Mouse (Mus musculus) hindbrain, embryonic 11.5 days (tissue): Measurements from ENCODE around the gene Grik3. TPM values are rescaled to one million over a fixed set of nuclear protein-coding genes. Genes with fewer than 3 reads are reported as not detected.
A peak's percentile ranks its signal among the peaks of the same experiment; 100 is the strongest.

Experiments
- ATAC-seq: fragments of 200-750 bp; cut with Nextera tagmentation; 2 replicates; pipeline ENCODE4 v1.8.0; 2017; ENCODE audit warnings: mild to moderate bottlenecking, moderate TSS enrichment, moderate library complexity; ENCODE audit not compliant: low FRiP score
- DNase-seq: peaks from one replicate; pipeline ENCODE4 v3.0.0-alpha.2; 2015; ENCODE audit warnings: low spot score
- H3K27ac ChIP-seq: fragments of 300-500 bp; sonication (generic); 2 replicates; pipeline ENCODE4 v1.5.1; 2014; ENCODE audit warnings: mild to moderate bottlenecking, low read depth, low read length
- H3K27me3 ChIP-seq: fragments of 300-500 bp; sonication (generic); 2 replicates; pipeline ENCODE4 v1.6.1; 2014; ENCODE audit warnings: mild to moderate bottlenecking, low read length, moderate library complexity, mixed read lengths; ENCODE audit not compliant: control insufficient read depth, insufficient read depth
- H3K36me3 ChIP-seq: fragments of 300-500 bp; sonication (generic); 2 replicates; pipeline ENCODE4 v1.6.1; 2014; ENCODE audit warnings: mild to moderate bottlenecking, low read length, moderate library complexity, mixed read lengths; ENCODE audit not compliant: control insufficient read depth, insufficient read depth
- H3K4me1 ChIP-seq: fragments of 300-500 bp; sonication (generic); replicated peaks from 2 replicates; pipeline ENCODE4 v1.6.1; 2014; ENCODE audit warnings: low read length, mixed read lengths; ENCODE audit not compliant: control insufficient read depth, insufficient read depth
- H3K4me2 ChIP-seq: fragments of 300-500 bp; sonication (generic); replicated peaks from 2 replicates; pipeline ENCODE4 v1.6.1; 2014; ENCODE audit warnings: mild to moderate bottlenecking, low read depth, low read length
- H3K4me3 ChIP-seq: fragments of 300-500 bp; sonication (generic); 2 replicates; pipeline ENCODE4 v1.5.1; 2014; ENCODE audit warnings: low read depth, low read length
- H3K9ac ChIP-seq: fragments of 300-500 bp; sonication (generic); 2 replicates; pipeline ENCODE4 v1.6.1; 2014; ENCODE audit warnings: low read depth, low read length
- H3K9me3 ChIP-seq: fragments of 300-500 bp; sonication (generic); 2 replicates; pipeline ENCODE4 v1.6.1; 2016; ENCODE audit warnings: low read length; ENCODE audit not compliant: control insufficient read depth
- WGBS: fragments of 180-500 bp; shearing (Covaris S2); extraction: QIAGEN DNeasy Blood & Tissue Kit; methylation state at CpG from one replicate; pipeline ENCODE4 v1.1.7; 2014; 5-methylcytosine and 5-hydroxymethylcytosine counted together
- polyA plus RNA-seq: library from polyadenylated mRNA; unstranded; fragments of >200 nt; fragmentation: Nextera tagmentation; extraction: Ambion mirVana; gene quantifications from 2 replicates; pipeline ENCODE4 v1.2.1, GENCODE M21; 2014

Gene Grik3
- polyA plus RNA-seq, 1 experiment from 2014 or later, result 2.9 TPM

DNA sequence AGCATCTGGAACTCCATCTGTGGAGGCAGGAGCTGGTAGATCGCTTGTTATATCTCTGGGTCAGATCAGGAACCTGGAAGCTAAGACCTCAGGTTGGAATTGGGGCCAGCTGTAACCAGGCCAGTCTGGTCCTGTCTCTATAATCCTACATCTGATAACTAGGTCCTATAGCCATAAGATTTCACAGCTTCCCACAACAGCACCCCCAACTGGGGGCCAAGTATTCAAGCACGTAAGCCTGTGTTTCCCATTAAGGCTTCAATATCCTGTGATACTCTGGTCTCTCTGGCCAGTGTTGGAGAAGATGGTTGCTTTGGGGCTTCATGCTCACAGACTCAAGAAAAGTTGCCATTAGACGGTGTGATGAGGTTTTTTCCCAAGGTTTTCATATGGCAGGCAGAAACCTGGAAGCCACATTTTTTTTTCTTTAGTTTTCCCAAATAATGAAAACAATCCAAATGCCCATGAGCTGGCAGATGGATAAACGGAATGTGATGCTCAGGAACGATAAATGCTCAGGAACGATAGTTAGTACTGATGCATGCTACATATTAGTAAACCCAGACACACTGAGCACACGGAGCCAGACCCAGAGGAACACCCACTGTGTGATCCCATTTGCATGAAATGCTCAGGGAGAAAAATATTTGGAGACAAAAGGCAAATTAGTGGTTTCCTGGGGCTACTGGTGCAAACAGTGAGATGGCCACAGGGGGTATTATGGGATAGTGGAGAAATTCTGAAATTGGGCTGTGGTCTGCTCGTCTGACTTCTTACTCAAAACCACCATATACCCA lies 128.2 kb downstream of the Grik3 start:
- ATAC-seq (no peak), DNase-seq (no peak)
- no peak overlapping the region for H3K9ac ChIP-seq
- no peaks in the 10 kb centered on the region for H3K36me3 ChIP-seq
- no peaks in the 10 kb centered on the region for H3K4me1 ChIP-seq
- H3K27me3 ChIP-seq, result no peaks in the 10 kb centered on the region
- no peak overlapping the region for H3K4me3 ChIP-seq
- no peak overlapping the region for H3K4me2 ChIP-seq
- no peak overlapping the region for H3K27ac ChIP-seq
- WGBS, result 78% methylated on average over 8 of the region's 8 CpGs
- no peaks in the 10 kb centered on the region for H3K9me3 ChIP-seq

DNA sequence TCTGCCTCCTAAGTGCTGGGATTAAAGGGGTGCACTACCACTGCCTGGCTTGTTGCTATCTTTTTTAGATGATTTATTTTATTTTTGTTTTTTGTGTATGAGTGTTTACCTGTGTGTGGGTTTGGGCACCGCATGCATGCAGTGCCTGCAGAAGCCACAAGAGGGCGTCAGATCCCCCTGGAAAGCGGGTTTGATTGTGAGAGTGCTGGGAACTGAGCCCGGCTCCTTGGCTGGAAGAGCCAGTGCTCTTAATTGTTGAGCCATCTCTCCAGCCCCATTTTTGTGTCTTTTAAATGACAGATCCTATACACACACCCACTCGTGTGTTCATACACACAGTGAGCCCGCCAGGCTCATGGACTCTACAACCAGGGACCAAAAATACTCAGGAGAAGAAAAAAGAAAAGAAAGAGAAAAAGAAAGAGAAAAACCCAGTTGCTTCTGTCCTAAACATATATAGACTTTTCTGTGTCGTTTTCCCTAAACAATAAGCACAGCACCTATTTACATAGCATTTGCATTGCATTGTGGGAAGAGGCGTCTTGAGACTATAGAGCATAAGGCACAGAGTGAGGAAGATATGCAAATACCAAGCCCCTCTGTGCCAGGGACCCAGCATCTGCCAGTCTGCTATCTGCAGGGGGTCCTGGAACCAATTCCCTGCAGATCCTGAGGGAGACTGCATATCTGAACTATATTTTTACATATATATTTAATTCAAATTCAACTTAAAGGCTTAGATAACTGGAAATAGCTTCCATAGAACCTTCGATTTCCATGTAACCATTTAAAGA lies 134.6 kb downstream of the Grik3 start:
- ATAC-seq, result no peak

GRCm38 (mm10) chr4:125629544-125629943 lies 139.0 kb downstream of the Grik3 start:
- 88% methylated on average over 4 of the region's 4 CpGs for WGBS
- H3K36me3 ChIP-seq, result no peaks in the 10 kb centered on the region
- H3K27ac ChIP-seq, result no peak overlapping the region
- H3K9me3 ChIP-seq, result no peaks in the 10 kb centered on the region
- no peak overlapping the region for H3K4me2 ChIP-seq
- H3K4me1 ChIP-seq, result no peaks in the 10 kb centered on the region
- no peaks in the 10 kb centered on the region for H3K27me3 ChIP-seq
- DNase-seq, result no peak
- H3K4me3 ChIP-seq, result no peak overlapping the region
- H3K9ac ChIP-seq, result no peak overlapping the region
- ATAC-seq, result no peak

More for the DNA sequence above, 134.6 kb downstream of the Grik3 start:
- H3K4me3 ChIP-seq, result no peak overlapping the region
- H3K36me3 ChIP-seq, result no peaks in the 10 kb centered on the region
- DNase-seq, result no peak
- H3K4me2 ChIP-seq, result no peak overlapping the region
- H3K27ac ChIP-seq, result no peak overlapping the region
- no peak overlapping the region for H3K9ac ChIP-seq
- no peaks in the 10 kb centered on the region for H3K27me3 ChIP-seq
- H3K4me1 ChIP-seq, result no peaks in the 10 kb centered on the region
- 89% methylated on average over 9 of the region's 9 CpGs for WGBS
- H3K9me3 ChIP-seq, result no peaks in the 10 kb centered on the region

GRCm38 (mm10) chr4:125635037-125635436 lies 144.5 kb downstream of the Grik3 start:
- no peak for DNase-seq
- Histone ChIP-seq H3K36me3 (no peaks in the 10 kb centered on the region), H3K4me3 (no peak overlapping the region), H3K4me2 (no peak overlapping the region), H3K27me3 (no peaks in the 10 kb centered on the region), H3K4me1 (no peaks in the 10 kb centered on the region; the same call in 1 of the 2 replicates), H3K9ac (no peak overlapping the region), H3K27ac (no peak overlapping the region), H3K9me3 (no peaks in the 10 kb centered on the region)
- 85% methylated on average over 11 of the region's 11 CpGs for WGBS
- no peak for ATAC-seq

GRCm38 (mm10) chr4:125636616-125637304 lies 146.3 kb downstream of the Grik3 start:
- WGBS, result 76% methylated on average over 13 of the region's 13 CpGs
- no peak overlapping the region for H3K9ac ChIP-seq
- H3K27me3 ChIP-seq, result no peaks in the 10 kb centered on the region
- H3K9me3 ChIP-seq, result no peaks in the 10 kb centered on the region
- no peak for ATAC-seq
- no peaks in the 10 kb centered on the region for H3K36me3 ChIP-seq
- no peak overlapping the region for H3K27ac ChIP-seq
- H3K4me1 ChIP-seq, result no peaks in the 10 kb centered on the region; the same call in 1 of the 2 replicates
- no peak for DNase-seq
- H3K4me3 ChIP-seq, result no peak overlapping the region
- no peak overlapping the region for H3K4me2 ChIP-seq

GRCm38 (mm10) chr4:125637364-125637763 lies 146.9 kb downstream of the Grik3 start:
- DNase-seq (no peak), ATAC-seq (no peak)
- H3K9me3 ChIP-seq, result no peaks in the 10 kb centered on the region
- no peaks in the 10 kb centered on the region for H3K27me3 ChIP-seq
- no peaks in the 10 kb centered on the region for H3K36me3 ChIP-seq
- 83% methylated on average over 13 of the region's 13 CpGs for whole genome bisulfite sequencing
- 0 out of 2 replicates have a peak overlapping the region, but pooled peaks have one; percentile 10 for H3K27ac ChIP-seq
- no peak overlapping the region for H3K4me3 ChIP-seq
- no peak overlapping the region for H3K9ac ChIP-seq
- H3K4me1 ChIP-seq, result no peaks in the 10 kb centered on the region; the same call in 1 of the 2 replicates
- no peak overlapping the region for H3K4me2 ChIP-seq

GRCm38 (mm10) chr4:125640520-125640919 lies 150.0 kb downstream of the Grik3 start:
- ATAC-seq (no peak), DNase-seq (no peak)
- Histone ChIP-seq H3K4me3 (no peak overlapping the region), H3K4me2 (no peak overlapping the region), H3K4me1 (no peaks in the 10 kb centered on the region; the same call in 1 of the 2 replicates), H3K27me3 (no peaks in the 10 kb centered on the region), H3K27ac (no peak overlapping the region), H3K36me3 (no peaks in the 10 kb centered on the region), H3K9me3 (no peaks in the 10 kb centered on the region), H3K9ac (no peak overlapping the region)
- WGBS, result 78% methylated on average over 9 of the region's 9 CpGs

DNA sequence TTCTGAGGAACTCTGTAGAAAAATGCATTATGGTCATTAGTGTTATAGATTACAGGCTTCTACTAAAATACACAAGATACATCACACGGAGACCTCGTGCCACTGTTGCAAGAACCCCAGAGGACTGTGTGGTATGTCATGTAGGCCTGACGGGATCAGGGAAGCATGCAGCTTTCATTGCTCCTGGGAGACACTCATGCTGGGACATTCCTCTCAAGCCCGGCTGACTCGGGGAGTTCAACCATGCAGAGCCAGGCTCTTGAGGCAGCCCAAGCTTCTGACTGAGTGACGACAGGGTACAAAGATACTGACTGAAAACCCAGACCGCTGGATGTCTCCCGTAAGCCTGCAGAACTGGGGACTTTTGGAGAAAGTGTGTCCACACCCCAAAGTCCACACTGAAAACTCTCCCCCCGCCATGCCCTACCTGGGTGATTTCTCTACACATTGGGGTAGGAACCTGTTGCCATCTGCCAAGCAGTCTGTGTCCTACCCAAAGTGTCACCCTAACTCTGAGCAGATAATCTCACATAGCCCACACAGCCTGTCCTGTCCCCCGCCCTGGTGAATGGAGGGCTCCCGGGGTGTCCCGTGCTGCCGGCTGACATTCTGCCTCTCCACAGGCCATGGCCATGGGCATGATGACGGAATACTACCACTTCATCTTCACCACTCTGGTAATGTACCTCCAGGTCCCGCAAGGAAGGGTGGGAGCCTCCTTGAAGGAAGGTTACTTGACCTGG lies 150.6 kb downstream of the Grik3 start:
- no peak for ATAC-seq
- no peak overlapping the region for H3K27ac ChIP-seq
- no peak overlapping the region for H3K9ac ChIP-seq
- no peaks in the 10 kb centered on the region for H3K27me3 ChIP-seq
- no peak for DNase-seq
- H3K4me2 ChIP-seq, result no peak overlapping the region
- 79% methylated on average over 15 of the region's 15 CpGs for WGBS
- H3K4me3 ChIP-seq, result no peak overlapping the region
- H3K4me1 ChIP-seq, result no peaks in the 10 kb centered on the region; the same call in 1 of the 2 replicates
- no peaks in the 10 kb centered on the region for H3K36me3 ChIP-seq
- H3K9me3 ChIP-seq, result no peaks in the 10 kb centered on the region
